Mouse (Mus musculus) lung, postnatal 0 days (tissue): ENCODE results near the gene Fam104a.

Experiments
- CTCF ChIP-seq: IDR thresholded peaks from 2 replicates; pipeline ENCODE4 v1.5.1; 2016; ENCODE audit warnings: antibody characterized with exemption, mild to moderate bottlenecking
- EP300 ChIP-seq: IDR thresholded peaks from 2 replicates; pipeline ENCODE4 v1.6.1; 2016; ENCODE audit warnings: antibody characterized with exemption, mild to moderate bottlenecking, control low read depth

GRCm38 (mm10) chr11:113691851-113692250, 7.9 kb upstream of the Fam104a start:
- no peak for TF ChIP-seq CTCF
- no peak for TF ChIP-seq EP300
